Mouse (Mus musculus) cortical plate, adult 2 months (tissue): Measurements from ENCODE around the gene Yif1a.

Source experiments
- CTCF ChIP-seq: fragments of 200-500 bp; IDR thresholded peaks from 2 replicates; pipeline ENCODE4 v1.5.1; 2011; ENCODE audit warnings: mild to moderate bottlenecking, control low read depth, low read length; ENCODE audit not compliant: insufficient read depth; ENCODE audit errors: extremely low read depth
- POLR2A ChIP-seq: fragments of 200-500 bp; IDR thresholded peaks from 2 replicates; pipeline ENCODE4 v1.6.1; 2011; ENCODE audit warnings: mild to moderate bottlenecking, low read length, control low read depth; ENCODE audit not compliant: insufficient read depth; ENCODE audit errors: extremely low read depth

- TF ChIP-seq CTCF: no peak
- no peak for TF ChIP-seq POLR2A
These were observed 42.8 kb upstream of the Yif1a start for GRCm38 (mm10) chr19:5045531-5045930.
